Mouse (Mus musculus): ENCODE measurements around the gene Tex26.

Gene Tex26

GRCm38 (mm10) chr5:149434141-149434690 lies 5.2 kb upstream of the Tex26 start:
- DNase-seq: no peak

DNA sequence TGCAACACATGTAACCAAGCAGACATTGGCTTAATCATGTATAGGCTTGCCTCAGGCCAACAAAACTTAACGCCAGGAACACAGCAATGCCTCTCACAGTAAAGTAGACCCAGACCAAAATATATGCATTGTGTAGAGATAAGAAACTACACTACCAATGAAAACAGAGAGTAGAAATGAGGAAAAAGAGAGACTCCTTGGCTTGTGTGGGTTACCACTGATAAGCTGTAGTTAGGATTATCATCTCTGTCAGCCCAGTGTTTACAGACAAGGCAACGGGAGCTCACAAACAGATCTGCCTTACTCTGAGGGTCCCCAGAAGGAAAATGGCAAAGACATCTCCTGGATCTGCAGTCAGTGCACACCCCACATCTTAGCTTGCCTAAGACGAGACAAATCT lies 2.9 kb upstream of the Tex26 start:
- no peak for DNase-seq

DNA sequence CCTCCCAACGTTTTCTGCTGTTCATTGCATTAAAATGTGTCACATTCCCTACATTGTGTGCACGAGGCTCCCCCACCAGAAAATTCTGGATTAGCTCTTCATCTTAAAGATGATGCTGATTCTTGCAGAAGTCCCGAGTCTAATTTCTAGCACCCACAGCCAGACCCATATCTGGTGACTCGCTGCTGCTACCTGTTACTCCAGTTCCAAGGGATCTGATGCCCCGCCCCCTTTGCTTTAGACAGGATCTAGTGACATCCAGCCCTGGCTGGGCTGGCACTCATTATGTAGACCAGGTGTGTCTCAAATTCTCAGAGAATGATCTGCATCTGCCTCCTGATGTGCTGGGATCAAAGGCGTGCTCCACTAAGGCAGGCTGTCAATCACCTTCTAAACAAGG lies 2.3 kb upstream of the Tex26 start:
- no peak for DNase-seq

- peak; percentile 76 for DNase-seq
Observed at GRCm38 (mm10) chr5:149440180-149440573, 717 bp downstream of the Tex26 start.

GRCm38 (mm10) chr5:149441646-149442276 lies 2.3 kb downstream of the Tex26 start:
- peak; percentile 48 for DNase-seq

GRCm38 (mm10) chr5:149442277-149442660 lies 2.8 kb downstream of the Tex26 start:
- no peak for DNase-seq

GRCm38 (mm10) chr5:149444451-149444850 lies 5.0 kb downstream of the Tex26 start:
- DNase-seq: no peak

DNA sequence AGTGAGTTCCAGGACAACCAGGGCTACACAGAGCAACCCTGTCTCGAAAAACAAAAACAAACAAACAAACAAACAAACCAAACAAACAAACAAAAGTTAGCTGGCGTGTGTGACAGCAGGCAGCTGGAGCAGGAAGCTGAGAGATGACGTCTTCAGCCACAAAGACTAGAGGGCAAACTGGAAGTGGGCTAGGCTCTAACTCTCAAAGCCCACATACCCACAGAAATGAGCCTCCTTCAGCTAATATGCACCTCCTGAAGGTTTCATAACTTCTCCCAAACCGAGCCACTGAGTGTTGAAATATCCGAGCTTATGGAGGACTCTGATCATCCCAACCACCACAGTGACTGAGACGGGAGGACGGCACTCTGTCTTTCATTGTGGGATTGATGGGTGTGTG lies 7.0 kb downstream of the Tex26 start:
- DNase-seq: no peak

DNA sequence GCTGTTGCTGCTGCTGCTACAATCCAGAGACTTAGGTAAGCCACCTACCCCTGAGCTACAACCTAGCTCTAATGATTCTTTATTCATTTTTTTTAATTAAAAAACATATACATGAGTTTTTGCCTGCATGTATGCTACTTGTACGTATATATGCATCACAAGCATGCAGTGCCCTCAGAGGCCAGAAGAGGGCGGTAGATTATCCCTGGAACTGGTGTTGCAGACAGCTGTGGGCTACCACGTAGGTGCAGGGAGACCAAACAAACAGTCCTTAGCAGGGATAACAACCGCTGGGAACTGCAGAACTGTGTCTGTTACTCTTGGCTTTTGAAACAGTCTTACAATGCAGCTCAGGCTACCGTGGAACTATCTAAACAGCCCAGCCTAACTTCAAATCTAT lies 8.3 kb downstream of the Tex26 start:
- DNase-seq: no peak

GRCm38 (mm10) chr5:149449406-149449805 lies 9.9 kb downstream of the Tex26 start:
- DNase-seq: no peak

- no peak for DNase-seq
Observed at GRCm38 (mm10) chr5:149451209-149451681, 11.8 kb downstream of the Tex26 start.

- DNase-seq: peak; percentile 63
Observed at GRCm38 (mm10) chr5:149454281-149454680, 14.8 kb downstream of the Tex26 start.

DNA sequence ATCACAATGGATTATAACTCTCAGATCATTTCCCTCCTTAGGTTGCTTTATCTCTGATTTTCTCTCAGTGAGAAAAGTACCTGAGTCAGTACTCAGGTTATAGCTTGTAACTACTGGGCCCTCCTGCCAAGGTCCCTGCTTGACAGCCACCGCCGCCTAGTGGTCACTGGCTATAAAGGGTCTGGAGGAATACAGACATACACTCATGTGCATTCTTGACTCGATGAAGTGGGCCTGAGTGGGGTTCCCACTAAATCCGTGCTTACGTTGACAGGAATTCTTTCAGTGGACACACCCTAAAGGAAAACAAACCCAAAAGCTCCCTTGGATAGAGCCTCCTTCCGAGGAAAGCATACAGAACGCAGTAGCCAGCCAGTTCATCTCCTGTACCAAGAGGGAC lies 17.1 kb downstream of the Tex26 start:
- DNase-seq: no peak

GRCm38 (mm10) chr5:149462071-149462470 lies 22.6 kb downstream of the Tex26 start:
- no peak for DNase-seq

DNA sequence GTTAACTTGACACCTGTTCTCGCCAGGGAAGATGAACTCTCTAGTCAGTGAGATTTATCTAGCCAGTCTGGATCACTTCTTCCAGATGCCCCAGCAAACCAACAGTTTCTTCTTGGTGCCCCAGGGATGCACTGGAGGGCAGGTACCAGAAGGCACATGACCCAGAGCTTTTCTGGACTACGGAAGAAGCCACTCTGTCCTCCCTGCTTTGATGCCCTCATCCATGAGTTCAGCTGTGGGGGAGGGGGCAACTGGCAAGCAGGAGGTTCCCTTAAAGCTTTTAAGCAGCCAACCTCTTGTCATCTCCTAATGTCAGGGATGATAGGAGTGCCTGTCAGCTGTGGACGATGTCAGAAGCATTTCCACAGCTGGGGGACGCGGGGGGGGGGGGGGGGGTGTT lies 25.8 kb downstream of the Tex26 start:
- peak; percentile 19 for DNase-seq

DNA sequence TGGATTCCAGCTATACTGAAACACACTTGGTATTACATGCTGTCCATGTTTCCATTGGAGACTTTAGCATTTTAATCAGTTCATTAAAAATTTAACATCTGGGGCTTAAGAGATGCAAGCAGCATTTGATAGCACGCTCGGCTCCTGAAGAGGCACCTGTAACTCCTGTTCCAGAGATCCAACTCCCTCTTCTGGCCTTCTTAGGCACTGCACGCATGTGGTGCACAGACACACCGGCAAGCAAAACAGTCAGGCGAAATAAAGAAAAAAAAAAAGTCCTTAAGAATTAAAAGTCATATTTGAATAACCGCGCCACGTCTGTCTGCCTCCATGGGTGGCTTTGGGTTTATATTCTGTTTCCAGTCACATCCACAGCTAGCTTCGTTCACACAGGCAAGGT lies 34.7 kb downstream of the Tex26 start:
- DNase-seq: no peak

DNA sequence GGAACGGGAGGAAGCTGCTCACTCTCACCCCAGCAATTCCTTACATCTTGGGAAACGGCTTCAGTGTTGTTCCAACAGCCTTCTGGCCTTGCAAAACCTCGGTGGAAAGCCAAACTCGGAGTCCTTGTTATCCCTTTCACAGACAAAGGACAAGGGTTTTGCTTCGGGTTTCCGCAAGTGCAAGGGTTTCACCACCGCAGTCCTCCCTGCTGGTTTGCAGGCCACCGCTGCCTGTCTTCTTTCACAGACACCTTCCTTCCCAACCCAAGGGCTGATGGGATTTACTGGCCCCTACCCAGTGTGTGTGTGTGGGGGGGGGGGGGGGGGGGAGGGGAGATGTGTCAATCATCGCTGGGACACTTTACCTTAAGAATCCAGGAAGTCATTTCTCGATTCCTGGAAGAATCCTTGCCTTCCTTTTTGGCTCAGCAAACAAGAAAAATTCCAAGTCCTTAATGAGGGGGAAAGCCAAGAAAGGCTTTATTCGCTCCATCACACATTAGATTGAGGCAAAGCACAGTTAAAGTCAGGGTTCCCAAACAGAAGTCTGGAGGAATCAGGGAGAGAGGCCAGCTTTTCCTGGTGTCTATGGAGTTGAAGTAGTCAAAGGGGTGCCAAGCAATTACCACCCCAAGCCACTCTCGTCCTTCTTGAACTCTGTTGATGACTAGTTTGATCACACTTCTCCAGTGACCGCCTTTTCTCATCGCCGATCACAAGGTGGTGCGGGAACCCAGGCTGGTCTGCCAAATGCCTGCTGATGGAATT lies 35.4 kb downstream of the Tex26 start:
- DNase-seq: no peak

GRCm38 (mm10) chr5:149481920-149482319 lies 42.5 kb downstream of the Tex26 start:
- no peak for DNase-seq

GRCm38 (mm10) chr5:149483321-149484052 lies 44.0 kb downstream of the Tex26 start:
- no peak for DNase-seq

- DNase-seq: no peak
Observed at GRCm38 (mm10) chr5:149484270-149484669, 44.8 kb downstream of the Tex26 start.

- no peak for DNase-seq
Observed at GRCm38 (mm10) chr5:149485447-149485846, 46.0 kb downstream of the Tex26 start.

DNA sequence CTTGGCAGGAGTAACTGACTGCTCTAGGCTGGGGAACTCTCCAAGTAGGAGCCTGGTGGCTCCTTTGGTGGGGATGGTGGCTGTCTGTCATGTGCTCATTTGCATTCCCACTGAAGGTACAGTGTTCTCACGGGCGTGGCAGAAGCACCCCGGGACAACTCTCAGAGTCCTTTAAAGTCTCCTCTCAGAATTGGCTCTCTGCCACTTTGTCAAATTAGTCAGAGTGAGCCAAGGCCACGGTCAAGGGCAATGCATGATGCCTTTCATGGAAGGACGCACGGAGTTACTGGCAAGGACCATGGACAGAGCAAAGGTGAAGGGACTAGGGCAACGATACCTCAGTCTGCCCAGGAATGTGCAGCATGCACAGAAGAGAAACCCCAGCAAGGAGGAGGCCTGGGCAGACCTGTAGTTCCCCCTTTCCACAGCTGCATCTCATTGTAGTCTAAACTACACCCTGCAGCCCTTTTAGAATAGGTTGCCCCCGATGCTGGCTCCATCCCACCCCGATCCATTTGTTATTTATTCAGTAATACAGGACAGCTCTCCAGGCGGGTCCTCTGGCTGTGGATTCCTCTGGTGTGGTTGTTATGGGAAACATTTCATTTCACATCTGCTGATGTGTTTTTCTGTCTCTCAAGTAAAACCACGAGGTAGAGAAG lies 49.0 kb downstream of the Tex26 start:
- DNase-seq: peak; percentile 46

DNA sequence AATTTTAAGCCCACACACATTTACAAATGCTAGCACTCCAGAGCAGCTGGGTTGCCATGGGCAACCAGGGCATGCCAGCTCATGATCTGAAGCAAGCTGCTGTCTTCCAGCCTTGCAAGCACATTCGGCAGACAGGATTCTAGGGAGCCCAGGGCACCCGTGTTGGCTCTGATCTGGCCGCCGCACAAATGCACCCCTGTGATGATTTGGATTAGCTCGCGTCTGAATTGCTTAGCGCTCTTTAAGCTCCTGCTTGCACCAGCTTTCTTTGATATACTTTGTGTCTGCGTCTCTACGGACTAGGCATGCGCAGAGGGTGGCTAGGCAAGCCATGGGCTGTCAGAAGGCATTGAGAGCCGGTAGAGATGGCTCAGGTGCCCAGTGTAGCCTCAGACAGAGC lies 49.7 kb downstream of the Tex26 start:
- DNase-seq: peak; percentile 67

All from embryo, embryonic 11 days (tissue).